Mouse (Mus musculus): Measurements from ENCODE around the gene Arid2.
"Not testable (repeated sequence)": the region's sequence is repeated elsewhere in the genome, so short reads cannot be mapped to it uniquely, and the experiment has no call there.

Arid2 gene

GRCm38 (mm10) chr15:96297078-96297590, 9.8 kb downstream of the Arid2 start:
- no peak for DNase-seq (ENCODE audit: low read depth, low spot score)
- no peaks in the 10 kb centered on the region for H3K36me3 ChIP-seq (ENCODE audit: control insufficient read depth, insufficient read depth, low read length, poor library complexity, severe bottlenecking)
- H3K27me3 ChIP-seq (ENCODE audit: control insufficient read depth, insufficient read depth, low read length, poor library complexity, severe bottlenecking): no peaks in the 10 kb centered on the region

GRCm38 (mm10) chr15:96297623-96298188, 10.4 kb downstream of the Arid2 start:
- H3K36me3 ChIP-seq (ENCODE audit: control insufficient read depth, insufficient read depth, low read length, poor library complexity, severe bottlenecking): no peaks in the 10 kb centered on the region
- DNase-seq (ENCODE audit: low read depth, low spot score): no peak
- no peaks in the 10 kb centered on the region for H3K27me3 ChIP-seq (ENCODE audit: control insufficient read depth, insufficient read depth, low read length, poor library complexity, severe bottlenecking)

GRCm38 (mm10) chr15:96309310-96309709, 22.0 kb downstream of the Arid2 start:
- no peak for DNase-seq (ENCODE audit: low read depth, low spot score)
- 0 out of 2 replicates have a peak, but pooled peaks cover 3% of the 10 kb centered on the region for H3K36me3 ChIP-seq (ENCODE audit: control insufficient read depth, insufficient read depth, low read length, poor library complexity, severe bottlenecking)

GRCm38 (mm10) chr15:96312902-96313301, 25.6 kb downstream of the Arid2 start:
- H3K36me3 ChIP-seq (ENCODE audit: control insufficient read depth, insufficient read depth, low read length, poor library complexity, severe bottlenecking): no peaks in the 10 kb centered on the region
- no peaks in the 10 kb centered on the region for H3K27me3 ChIP-seq (ENCODE audit: control insufficient read depth, insufficient read depth, low read length, poor library complexity, severe bottlenecking)
- no peak for DNase-seq (ENCODE audit: low read depth, low spot score)

More at GRCm38 (mm10) chr15:96309310-96309709, 22.0 kb downstream of the Arid2 start:
- no peaks in the 10 kb centered on the region for H3K27me3 ChIP-seq (ENCODE audit: control insufficient read depth, insufficient read depth, low read length, poor library complexity, severe bottlenecking)

- H3K27me3 ChIP-seq (ENCODE audit: control insufficient read depth, insufficient read depth, low read length, poor library complexity, severe bottlenecking): no peaks in the 10 kb centered on the region
- no peak for DNase-seq (ENCODE audit: low read depth, low spot score)
Measured at GRCm38 (mm10) chr15:96315664-96316063, 28.3 kb downstream of the Arid2 start.

GRCm38 (mm10) chr15:96319335-96319734, 32.0 kb downstream of the Arid2 start:
- H3K27me3 ChIP-seq (ENCODE audit: control insufficient read depth, insufficient read depth, low read length, poor library complexity, severe bottlenecking): no peaks in the 10 kb centered on the region
- H3K36me3 ChIP-seq (ENCODE audit: control insufficient read depth, insufficient read depth, low read length, poor library complexity, severe bottlenecking): no peaks in the 10 kb centered on the region
- no peak for DNase-seq (ENCODE audit: low read depth, low spot score)

More at GRCm38 (mm10) chr15:96315664-96316063, 28.3 kb downstream of the Arid2 start:
- no peaks in the 10 kb centered on the region for H3K36me3 ChIP-seq (ENCODE audit: control insufficient read depth, insufficient read depth, low read length, poor library complexity, severe bottlenecking)

GRCm38 (mm10) chr15:96325726-96326328, 38.5 kb downstream of the Arid2 start:
- no peak for DNase-seq (ENCODE audit: low read depth, low spot score)
- Histone ChIP-seq H3K36me3 (ENCODE audit: control insufficient read depth, insufficient read depth, low read length, poor library complexity, severe bottlenecking) (no peaks in the 10 kb centered on the region), H3K27me3 (ENCODE audit: control insufficient read depth, insufficient read depth, low read length, poor library complexity, severe bottlenecking) (no peaks in the 10 kb centered on the region)

GRCm38 (mm10) chr15:96328722-96329121, 41.4 kb downstream of the Arid2 start:
- not testable (repeated sequence) for H3K27me3 ChIP-seq (ENCODE audit: control insufficient read depth, insufficient read depth, low read length, poor library complexity, severe bottlenecking); H3K36me3 ChIP-seq (ENCODE audit: control insufficient read depth, insufficient read depth, low read length, poor library complexity, severe bottlenecking)
- peak; percentile 18 for DNase-seq (ENCODE audit: low read depth, low spot score)

GRCm38 (mm10) chr15:96330536-96330935, 43.2 kb downstream of the Arid2 start:
- H3K27me3 ChIP-seq (ENCODE audit: control insufficient read depth, insufficient read depth, low read length, poor library complexity, severe bottlenecking): no peaks in the 10 kb centered on the region
- no peaks in the 10 kb centered on the region for H3K36me3 ChIP-seq (ENCODE audit: control insufficient read depth, insufficient read depth, low read length, poor library complexity, severe bottlenecking)
- no peak for DNase-seq (ENCODE audit: low read depth, low spot score)

GRCm38 (mm10) chr15:96332468-96333213, 45.3 kb downstream of the Arid2 start:
- no peaks in the 10 kb centered on the region for H3K27me3 ChIP-seq (ENCODE audit: control insufficient read depth, insufficient read depth, low read length, poor library complexity, severe bottlenecking)
- no peak for DNase-seq (ENCODE audit: low read depth, low spot score)
- no peaks in the 10 kb centered on the region for H3K36me3 ChIP-seq (ENCODE audit: control insufficient read depth, insufficient read depth, low read length, poor library complexity, severe bottlenecking)

GRCm38 (mm10) chr15:96333350-96333749, 46.0 kb downstream of the Arid2 start:
- Histone ChIP-seq H3K27me3 (ENCODE audit: control insufficient read depth, insufficient read depth, low read length, poor library complexity, severe bottlenecking) (no peaks in the 10 kb centered on the region), H3K36me3 (ENCODE audit: control insufficient read depth, insufficient read depth, low read length, poor library complexity, severe bottlenecking) (no peaks in the 10 kb centered on the region)
- DNase-seq (ENCODE audit: low read depth, low spot score): peak; percentile 30

- no peak for DNase-seq (ENCODE audit: low read depth, low spot score)
- Histone ChIP-seq H3K27me3 (ENCODE audit: control insufficient read depth, insufficient read depth, low read length, poor library complexity, severe bottlenecking) (no peaks in the 10 kb centered on the region), H3K36me3 (ENCODE audit: control insufficient read depth, insufficient read depth, low read length, poor library complexity, severe bottlenecking) (no peaks in the 10 kb centered on the region)
Measured at GRCm38 (mm10) chr15:96340924-96341323, 53.6 kb downstream of the Arid2 start.

GRCm38 (mm10) chr15:96342097-96342496, 54.8 kb downstream of the Arid2 start:
- H3K27me3 ChIP-seq (ENCODE audit: control insufficient read depth, insufficient read depth, low read length, poor library complexity, severe bottlenecking): no peaks in the 10 kb centered on the region
- DNase-seq (ENCODE audit: low read depth, low spot score): no peak
- H3K36me3 ChIP-seq (ENCODE audit: control insufficient read depth, insufficient read depth, low read length, poor library complexity, severe bottlenecking): 0 out of 2 replicates have a peak, but pooled peaks cover 2% of the 10 kb centered on the region

GRCm38 (mm10) chr15:96342871-96343270, 55.6 kb downstream of the Arid2 start:
- no peaks in the 10 kb centered on the region for H3K27me3 ChIP-seq (ENCODE audit: control insufficient read depth, insufficient read depth, low read length, poor library complexity, severe bottlenecking)
- DNase-seq (ENCODE audit: low read depth, low spot score): no peak

More at GRCm38 (mm10) chr15:96342871-96343270, 55.6 kb downstream of the Arid2 start:
- 0 out of 2 replicates have a peak, but pooled peaks cover 2% of the 10 kb centered on the region for H3K36me3 ChIP-seq (ENCODE audit: control insufficient read depth, insufficient read depth, low read length, poor library complexity, severe bottlenecking)

Measured in splenic B cell, adult 2 months (primary cell).